Comparison of ENCODE assay signal across 16 mouse cellular contexts in the genomic region with DNA sequence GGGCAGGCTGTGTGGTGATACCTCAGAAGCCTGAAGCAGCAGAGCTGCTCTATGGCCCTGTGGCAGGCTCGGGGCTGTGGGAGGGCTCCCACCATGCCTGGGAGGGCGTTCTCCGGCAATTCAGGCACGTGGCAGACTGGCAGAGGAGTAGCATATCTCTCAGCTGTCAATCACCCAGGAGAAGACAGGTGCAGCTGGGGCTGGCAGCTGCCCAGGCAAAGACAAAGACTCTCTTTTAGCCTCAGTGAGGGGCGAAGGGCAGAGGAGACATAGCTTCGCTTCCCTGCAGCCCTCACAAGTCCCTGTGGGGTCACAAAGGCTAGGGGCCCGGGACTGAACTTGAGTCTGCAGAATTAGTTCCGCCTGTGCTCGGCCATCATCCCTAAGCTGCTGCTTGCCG. TPM values are rescaled to one million over a fixed set of nuclear protein-coding genes. Genes with fewer than 3 reads are reported as not detected.
DNase-seq lines count a peak whose midpoint lies in the region; ATAC-seq and TF ChIP-seq lines count a peak whose summit lies in the region.
"Had no signal": no experiment of that assay in that cellular context is flagged by ENCODE, and none has a peak within 500 bp of the region (broad histone marks: within the 10 kb centered on the region; RNA-seq: fewer than 3 reads in every experiment).

No protein-coding gene starts in this region.

- no peaks in the 10 kb centered on the region for H3K79me2 ChIP-seq in myocyte (ENCODE audit: control insufficient read depth, insufficient read depth)

- peak overlapping the region; percentile 51 for H3K27ac ChIP-seq in hindbrain, embryonic 10.5 days
- H3K27ac ChIP-seq in hindbrain, postnatal 0 days, result no peak overlapping the region
- H3K27ac ChIP-seq in neural tube, embryonic 13.5 days (replicated peaks), result no peak overlapping the region
- no peak overlapping the region for H3K27ac ChIP-seq in intestine, postnatal 0 days (ENCODE audit: low read depth, low read length)
- H3K27ac ChIP-seq: kidney, embryonic 15.5 days; layer of hippocampus, adult 2 months; left cerebral cortex, adult 2 months; liver, embryonic 13.5 days had no signal

- peaks cover 7% of the 10 kb centered on the region for H3K9me3 ChIP-seq in hindbrain, embryonic 10.5 days
- H3K9me3 ChIP-seq in hindbrain, postnatal 0 days (ENCODE audit: low read length), result no peaks in the 10 kb centered on the region
- H3K9me3 ChIP-seq in neural tube, embryonic 13.5 days, result no peaks in the 10 kb centered on the region
- H3K9me3 ChIP-seq in intestine, postnatal 0 days (ENCODE audit: control insufficient read depth), result no peaks in the 10 kb centered on the region
- H3K9me3 ChIP-seq: kidney, embryonic 15.5 days; liver, embryonic 13.5 days had no signal

- H3K4me1 ChIP-seq in hindbrain, embryonic 10.5 days (replicated peaks), result peaks cover 27% of the 10 kb centered on the region
- no peaks in the 10 kb centered on the region; the same call in 1 of the 2 replicates for H3K4me1 ChIP-seq in hindbrain, postnatal 0 days (ENCODE audit: insufficient read depth, low read length)
- peaks cover 13% of the 10 kb centered on the region; the same call in 1 of the 2 replicates for H3K4me1 ChIP-seq in neural tube, embryonic 13.5 days (replicated peaks)
- H3K4me1 ChIP-seq in intestine, postnatal 0 days (replicated peaks; ENCODE audit: control insufficient read depth, insufficient read depth, low read length), result no peaks in the 10 kb centered on the region

- 0 out of 2 replicates have a peak, but pooled peaks cover 2% of the 10 kb centered on the region for H3K27me3 ChIP-seq in hindbrain, embryonic 10.5 days (ENCODE audit: insufficient read depth, poor library complexity, severe bottlenecking)
- H3K27me3 ChIP-seq in hindbrain, postnatal 0 days (ENCODE audit: insufficient read depth, low read length), result no peaks in the 10 kb centered on the region
- no peaks in the 10 kb centered on the region for H3K27me3 ChIP-seq in neural tube, embryonic 13.5 days
- no peaks in the 10 kb centered on the region for H3K27me3 ChIP-seq in intestine, postnatal 0 days (replicated peaks; ENCODE audit: control insufficient read depth, insufficient read depth, low read length)
- H3K27me3 ChIP-seq in myocyte (ENCODE audit: control insufficient read depth, insufficient read depth, insufficient read length), result no peaks in the 10 kb centered on the region
- H3K27me3 ChIP-seq: kidney, embryonic 15.5 days; liver, embryonic 13.5 days; Patski had no signal

- no peak for TF ChIP-seq CTCF in hindbrain, postnatal 0 days (IDR thresholded peaks at IDR 0.05; ENCODE audit: low read depth)
- TF ChIP-seq CTCF in intestine, postnatal 0 days (IDR thresholded peaks at IDR 0.05; ENCODE audit: low read depth), result no peak

- no peak overlapping the region for H3K9ac ChIP-seq in hindbrain, postnatal 0 days (replicated peaks; ENCODE audit: low read length)
- H3K9ac ChIP-seq in neural tube, embryonic 13.5 days, result no peak overlapping the region
- H3K9ac ChIP-seq in intestine, postnatal 0 days (ENCODE audit: low read depth, low read length), result no peak overlapping the region
- H3K9ac ChIP-seq: kidney, embryonic 15.5 days; liver, embryonic 13.5 days had no signal

- TF ChIP-seq POLR2A in myocyte (IDR thresholded peaks at IDR 0.05; ENCODE audit: insufficient read length, low read depth), result no peak

- H3K4me3 ChIP-seq in hindbrain, embryonic 10.5 days, result no peak overlapping the region
- no peak overlapping the region for H3K4me3 ChIP-seq in hindbrain, postnatal 0 days (ENCODE audit: low read length)
- H3K4me3 ChIP-seq in neural tube, embryonic 13.5 days, result no peak overlapping the region
- H3K4me3 ChIP-seq in intestine, postnatal 0 days (ENCODE audit: low read depth, low read length), result no peak overlapping the region
- no peak overlapping the region for H3K4me3 ChIP-seq in myocyte
- H3K4me3 ChIP-seq: kidney, embryonic 15.5 days; layer of hippocampus, adult 2 months; left cerebral cortex, adult 2 months; liver, embryonic 13.5 days had no signal

- no peak overlapping the region for H3ac ChIP-seq in myocyte (ENCODE audit: control insufficient read depth, insufficient read length)

- no peak for ATAC-seq in hindbrain, postnatal 0 days
- ATAC-seq in neural tube, embryonic 13.5 days (ENCODE audit: low read depth), result 0 out of 2 replicates have a peak, but pooled peaks have one; percentile 33
- peak; percentile 30; the same call in 1 of the 2 replicates for ATAC-seq in intestine, postnatal 0 days
- ATAC-seq: hindbrain, embryonic 16.5 days; Patski had no signal

- 44% methylated on average over 10 of the region's 10 CpGs for WGBS in hindbrain, embryonic 10.5 days
- WGBS in hindbrain, postnatal 0 days, result 24% methylated on average over 10 of the region's 10 CpGs
- 24% methylated on average over 10 of the region's 10 CpGs for WGBS in neural tube, embryonic 13.5 days
- WGBS in intestine, postnatal 0 days, result 51% methylated on average over 10 of the region's 10 CpGs

- peaks cover 15% of the 10 kb centered on the region for H3K36me3 ChIP-seq in hindbrain, embryonic 10.5 days
- H3K36me3 ChIP-seq in hindbrain, postnatal 0 days (ENCODE audit: insufficient read depth, low read length), result peaks cover 9% of the 10 kb centered on the region
- H3K36me3 ChIP-seq in neural tube, embryonic 13.5 days, result peaks cover 11% of the 10 kb centered on the region; the same call in 1 of the 2 replicates
- no peaks in the 10 kb centered on the region for H3K36me3 ChIP-seq in intestine, postnatal 0 days (ENCODE audit: control insufficient read depth, insufficient read depth)
- H3K36me3 ChIP-seq in myocyte (ENCODE audit: control insufficient read depth, insufficient read depth), result no peaks in the 10 kb centered on the region
- H3K36me3 ChIP-seq: kidney, embryonic 15.5 days; liver, embryonic 13.5 days had no signal

- no peak overlapping the region for H3K4me2 ChIP-seq in hindbrain, postnatal 0 days (ENCODE audit: low read depth, low read length)
- no peak overlapping the region for H3K4me2 ChIP-seq in neural tube, embryonic 13.5 days
- H3K4me2 ChIP-seq in intestine, postnatal 0 days (replicated peaks; ENCODE audit: low read depth), result no peak overlapping the region
- H3K4me2 ChIP-seq in myocyte (ENCODE audit: low read depth), result no peak overlapping the region
- H3K4me2 ChIP-seq: kidney, embryonic 15.5 days; liver, embryonic 13.5 days had no signal

- peak; percentile 56 for DNase-seq in hindbrain, embryonic 10.5 days (ENCODE audit: low spot score)
- no peak for DNase-seq in hindbrain, postnatal 0 days (ENCODE audit: low spot score)
- no peak for DNase-seq in neural tube, embryonic 10.5 days (ENCODE audit: extremely low spot score, low spot score)
- no peak for DNase-seq in B cell, adult 2 months
- DNase-seq: cerebellum, adult 18-20 months; liver, embryonic 13.5 days; lung, postnatal 10 days had no signal

TF ChIP-seq in myocyte, 11 proteins besides CTCF, POLR2A, EP300 and RAD21:
- TF ChIP-seq E2F4 (IDR thresholded peaks at IDR 0.05; ENCODE audit: insufficient read depth) (no peak), TCF3 (IDR thresholded peaks at IDR 0.05; ENCODE audit: insufficient read length, low read depth) (peak; percentile 74), MAX (IDR thresholded peaks at IDR 0.05; ENCODE audit: low read depth) (no peak), MYOG (IDR thresholded peaks at IDR 0.05; ENCODE audit: control insufficient read depth in 1 of 3, insufficient read depth in 1 of 3, insufficient read length in 2 of 3, low read depth in 2 of 3) (peak; percentile 65 to 87 (median 82)), MYOD1 (IDR thresholded peaks at IDR 0.05; ENCODE audit: control insufficient read depth in 1 of 3, insufficient read length in 2 of 3, low read depth in 2 of 3) (peak; percentile 91 to 96 (median 96)), POLR2AphosphoS2 (IDR thresholded peaks at IDR 0.05; ENCODE audit: insufficient read length, low read depth) (peak; percentile 17), TCF12 (IDR thresholded peaks at IDR 0.05; ENCODE audit: insufficient read depth, poor library complexity, severe bottlenecking) (peak; percentile 63)

RNA-seq across cellular contexts. Expression of a gene that starts 17.6 kb away (rescaled TPM):
- 0.14 and 0.33 TPM in 2 replicates for polyA plus RNA-seq in hindbrain, embryonic 10.5 days (2016; fragmentation: Nextera tagmentation; extraction: Ambion mirVana)
- 0.16 TPM in 1 of 2 replicates, not detected in the other for total RNA-seq in hindbrain, postnatal 0 days (2014; rRNA removed)
- polyA plus RNA-seq in hindbrain, postnatal 0 days (2015; fragmentation: Nextera tagmentation; extraction: Ambion mirVana), result not detected in 2 replicates
- polyA plus RNA-seq in neural tube, embryonic 13.5 days (2015; fragmentation: Nextera tagmentation; extraction: Ambion mirVana), result 5.2 and 21.7 TPM in 2 replicates
- polyA plus RNA-seq in intestine, postnatal 0 days (2015; fragmentation: Nextera tagmentation; extraction: Ambion mirVana), result 0.08 TPM in 1 of 2 replicates, not detected in the other
- 1,426 TPM for polyA plus RNA-seq in myocyte (2012; fragmentation: generic; extraction: Trizol)
- total RNA-seq: layer of hippocampus, adult 2 months; left cerebral cortex, adult 2 months; megakaryocyte-erythroid progenitor cell, adult 5-6 weeks had no signal
- polyA plus RNA-seq: hindbrain, embryonic 16.5 days; Patski had no signal

RNA-seq across cellular contexts. Expression of a gene that starts 25.3 kb away (rescaled TPM):
- polyA plus RNA-seq in hindbrain, embryonic 10.5 days (2016; fragmentation: Nextera tagmentation; extraction: Ambion mirVana), result 3.2 and 4.1 TPM in 2 replicates
- total RNA-seq in hindbrain, postnatal 0 days (2014; rRNA removed), result 42.7 and 46.5 TPM in 2 replicates
- polyA plus RNA-seq in hindbrain, postnatal 0 days (2015; fragmentation: Nextera tagmentation; extraction: Ambion mirVana), result 30.6 and 31.6 TPM in 2 replicates
- polyA plus RNA-seq in neural tube, embryonic 13.5 days (2015; fragmentation: Nextera tagmentation; extraction: Ambion mirVana), result 10.9 and 11.7 TPM in 2 replicates
- polyA plus RNA-seq in intestine, postnatal 0 days (2015; fragmentation: Nextera tagmentation; extraction: Ambion mirVana), result 2.4 and 2.5 TPM in 2 replicates
- polyA plus RNA-seq in myocyte (2012; fragmentation: generic; extraction: Trizol), result 35.8 TPM

RNA-seq across cellular contexts. Expression of a gene that starts 54.4 kb away (rescaled TPM):
- polyA plus RNA-seq in hindbrain, embryonic 10.5 days (2016; fragmentation: Nextera tagmentation; extraction: Ambion mirVana), result 108 and 132 TPM in 2 replicates
- 189 and 200 TPM in 2 replicates for total RNA-seq in hindbrain, postnatal 0 days (2014; rRNA removed)
- polyA plus RNA-seq in hindbrain, postnatal 0 days (2015; fragmentation: Nextera tagmentation; extraction: Ambion mirVana), result 100 and 106 TPM in 2 replicates
- 105 and 117 TPM in 2 replicates for polyA plus RNA-seq in neural tube, embryonic 13.5 days (2015; fragmentation: Nextera tagmentation; extraction: Ambion mirVana)
- polyA plus RNA-seq in intestine, postnatal 0 days (2015; fragmentation: Nextera tagmentation; extraction: Ambion mirVana), result 59.8 and 60.6 TPM in 2 replicates
- 67.3 TPM for polyA plus RNA-seq in myocyte (2012; fragmentation: generic; extraction: Trizol)

Comparison
In these comparisons a context has a peak if more than half of its experiments do, and no peak if none do; other contexts are left out.
1. RNA of a gene that starts 17.6 kb away (polyA plus RNA-seq): 1,426 TPM in myocyte (single experiment); 5.2 to 21.7 TPM in neural tube, embryonic 13.5 days, 0.14 to 0.33 TPM in hindbrain, embryonic 10.5 days, 0.08 TPM in intestine, postnatal 0 days and not detected in hindbrain, postnatal 0 days; every median in the first group is over 10 times any median in the second.